Mouse (Mus musculus) kidney, postnatal 0 days (tissue): ENCODE results near the gene Tesk2. TPM values are rescaled to one million over a fixed set of nuclear protein-coding genes. Genes with fewer than 3 reads are reported as not detected.

ENCODE experiments used
- ATAC-seq: fragments of 200-750 bp; cut with Nextera tagmentation; replicated peaks from 2 replicates; pipeline ENCODE4 v1.8.0; 2017; ENCODE audit warnings: low read depth, moderate number of reproducible peaks, moderate TSS enrichment, moderate library complexity; ENCODE audit not compliant: low FRiP score
- DNase-seq: peaks from one replicate; pipeline ENCODE4 v3.0.0-alpha.2; 2016; ENCODE audit warnings: low spot score
- H3K27ac ChIP-seq: fragments of 300-500 bp; sonication (generic); 2 replicates; pipeline ENCODE4 v1.5.1; 2014; ENCODE audit warnings: mild to moderate bottlenecking
- H3K27me3 ChIP-seq: fragments of 300-500 bp; sonication (generic); 2 replicates; pipeline ENCODE4 v1.6.1; 2014; ENCODE audit warnings: low read length, mixed read lengths; ENCODE audit not compliant: insufficient read depth
- H3K36me3 ChIP-seq: fragments of 300-500 bp; sonication (generic); 2 replicates; pipeline ENCODE4 v1.6.1; 2014; ENCODE audit warnings: low read length, mixed read lengths; ENCODE audit not compliant: insufficient read depth
- H3K4me1 ChIP-seq: fragments of 300-500 bp; sonication (generic); replicated peaks from 2 replicates; pipeline ENCODE4 v1.6.1; 2014; ENCODE audit warnings: antibody characterized with exemption, low read length, mixed read lengths; ENCODE audit not compliant: insufficient read depth
- H3K4me2 ChIP-seq: fragments of 300-500 bp; sonication (generic); 2 replicates; pipeline ENCODE4 v1.6.1; 2014; ENCODE audit warnings: mild to moderate bottlenecking, low read length, moderate library complexity, mixed read lengths
- H3K4me3 ChIP-seq: fragments of 300-500 bp; sonication (generic); replicated peaks from 2 replicates; pipeline ENCODE4 v1.5.1; 2014; ENCODE audit warnings: low read depth, low read length
- H3K9ac ChIP-seq: fragments of 300-500 bp; sonication (generic); 2 replicates; pipeline ENCODE4 v1.6.1; 2014; ENCODE audit warnings: low read depth, low read length
- H3K9me3 ChIP-seq: fragments of 300-500 bp; sonication (generic); replicated peaks from 2 replicates; pipeline ENCODE4 v1.6.1; 2016; ENCODE audit warnings: low read length, inconsistent platforms, mixed read lengths
- CTCF ChIP-seq: IDR thresholded peaks from 2 replicates; pipeline ENCODE4 v1.5.1; 2016; ENCODE audit warnings: antibody characterized with exemption, low read depth, mild to moderate bottlenecking, moderate library complexity
- WGBS: fragments of 180-500 bp; shearing (Covaris S2); extraction: QIAGEN DNeasy Blood & Tissue Kit; methylation state at CpG from one replicate; pipeline ENCODE4 v1.1.7; 2014; 5-methylcytosine and 5-hydroxymethylcytosine counted together
- polyA plus RNA-seq: library from polyadenylated mRNA; unstranded; fragments of >200 nt; fragmentation: Nextera tagmentation; extraction: Ambion mirVana; gene quantifications from 2 replicates; pipeline ENCODE4 v1.2.1, GENCODE M21; 2015

Tesk2 gene
- polyA plus RNA-seq, 1 experiment from 2014 or later, result 8.0 TPM

GRCm38 (mm10) chr4:116780541-116780940 lies 59.8 kb downstream of the Tesk2 start:
- whole genome bisulfite sequencing, result 67% methylated on average over 2 of the region's 2 CpGs
- ATAC-seq (no peak), DNase-seq (no peak)
- TF ChIP-seq CTCF, result no peak
- Histone ChIP-seq H3K4me3 (no peak overlapping the region), H3K9ac (no peak overlapping the region), H3K36me3 (no peaks in the 10 kb centered on the region), H3K27me3 (no peaks in the 10 kb centered on the region), H3K27ac (no peak overlapping the region), H3K4me1 (no peaks in the 10 kb centered on the region), H3K9me3 (no peaks in the 10 kb centered on the region), H3K4me2 (no peak overlapping the region)

- no peak for ATAC-seq
- Histone ChIP-seq H3K4me3 (no peak overlapping the region), H3K4me2 (no peak overlapping the region), H3K27me3 (no peaks in the 10 kb centered on the region), H3K9me3 (no peaks in the 10 kb centered on the region), H3K27ac (no peak overlapping the region), H3K4me1 (no peaks in the 10 kb centered on the region), H3K9ac (no peak overlapping the region), H3K36me3 (no peaks in the 10 kb centered on the region)
- DNase-seq, result no peak
- 27% methylated on average over 2 of the region's 2 CpGs for WGBS
- TF ChIP-seq CTCF, result no peak
Measured at GRCm38 (mm10) chr4:116781366-116781765, 60.6 kb downstream of the Tesk2 start.

- Histone ChIP-seq H3K4me1 (no peaks in the 10 kb centered on the region), H3K9ac (no peak overlapping the region), H3K27ac (no peak overlapping the region), H3K27me3 (no peaks in the 10 kb centered on the region), H3K4me2 (no peak overlapping the region), H3K9me3 (no peaks in the 10 kb centered on the region), H3K36me3 (no peaks in the 10 kb centered on the region), H3K4me3 (no peak overlapping the region)
- WGBS, result 28% methylated on average over 8 of the region's 8 CpGs
- ATAC-seq (no peak), DNase-seq (no peak)
- no peak for TF ChIP-seq CTCF
Measured at GRCm38 (mm10) chr4:116782171-116782570, 61.4 kb downstream of the Tesk2 start.

GRCm38 (mm10) chr4:116786587-116786986 lies 65.8 kb downstream of the Tesk2 start:
- no peak for ATAC-seq
- Histone ChIP-seq H3K27me3 (no peaks in the 10 kb centered on the region), H3K4me3 (no peak overlapping the region), H3K9me3 (no peaks in the 10 kb centered on the region), H3K36me3 (no peaks in the 10 kb centered on the region), H3K4me2 (no peak overlapping the region), H3K9ac (no peak overlapping the region), H3K27ac (no peak overlapping the region), H3K4me1 (no peaks in the 10 kb centered on the region)
- DNase-seq, result no peak
- peak; percentile 39 for TF ChIP-seq CTCF
- 93% methylated on average over 1 of the region's 1 CpGs for WGBS

- peak; percentile 16 for DNase-seq
- no peak overlapping the region for H3K27ac ChIP-seq
- H3K27me3 ChIP-seq, result no peaks in the 10 kb centered on the region
Measured at GRCm38 (mm10) chr4:116787985-116788760, 67.4 kb downstream of the Tesk2 start.

GRCm38 (mm10) chr4:116788956-116789355 lies 68.2 kb downstream of the Tesk2 start:
- TF ChIP-seq CTCF, result peak; percentile 93
- DNase-seq (peak; percentile 93), ATAC-seq (no peak)
- WGBS, result 6% methylated on average over 3 of the region's 3 CpGs
- no peak overlapping the region for H3K27ac ChIP-seq
- no peak overlapping the region for H3K9ac ChIP-seq
- no peaks in the 10 kb centered on the region for H3K9me3 ChIP-seq
- H3K4me1 ChIP-seq, result no peaks in the 10 kb centered on the region
- H3K27me3 ChIP-seq, result no peaks in the 10 kb centered on the region
- H3K4me3 ChIP-seq, result no peak overlapping the region
- H3K4me2 ChIP-seq, result no peak overlapping the region
- no peaks in the 10 kb centered on the region for H3K36me3 ChIP-seq

More at GRCm38 (mm10) chr4:116787985-116788760, 67.4 kb downstream of the Tesk2 start:
- H3K9ac ChIP-seq, result no peak overlapping the region
- no peaks in the 10 kb centered on the region for H3K36me3 ChIP-seq
- peak; percentile 36; the same call in 1 of the 2 replicates for TF ChIP-seq CTCF
- no peak overlapping the region for H3K4me3 ChIP-seq
- H3K4me1 ChIP-seq, result no peaks in the 10 kb centered on the region
- no peaks in the 10 kb centered on the region for H3K9me3 ChIP-seq
- no peak for ATAC-seq
- no peak overlapping the region for H3K4me2 ChIP-seq
- WGBS, result 45% methylated on average over 7 of the region's 7 CpGs
